Mouse (Mus musculus): ENCODE results near the gene Zbtb9.
"Not testable (repeated sequence)": the region's sequence is repeated elsewhere in the genome, so short reads cannot be mapped to it uniquely, and the experiment has no call there.

The Zbtb9 gene

GRCm38 (mm10) chr17:26972703-26973574 is at the start of gene Zbtb9:
Gene Zbtb9, plus strand, starts transcription at chr17:26973167.
- peak; percentile 94 for DNase-seq (ENCODE audit: low spot score)

- DNase-seq (ENCODE audit: low spot score) = not testable (repeated sequence)
These were observed 47.6 kb upstream of the Zbtb9 start for GRCm38 (mm10) chr17:26925414-26925813.

GRCm38 (mm10) chr17:26931795-26932194 is 41.2 kb upstream of the Zbtb9 start:
- not testable (repeated sequence) for DNase-seq (ENCODE audit: low spot score)

- DNase-seq (ENCODE audit: low spot score) = peak; percentile 92
These were observed 40.0 kb upstream of the Zbtb9 start, which contains the start of gene Phf1 for GRCm38 (mm10) chr17:26932839-26933398. Gene Phf1, plus strand, starts transcription at chr17:26933052.

GRCm38 (mm10) chr17:26933419-26933818 is 39.5 kb upstream of the Zbtb9 start:
- no peak for DNase-seq (ENCODE audit: low spot score)

- DNase-seq (ENCODE audit: low spot score) = no peak
These were observed 38.8 kb upstream of the Zbtb9 start for GRCm38 (mm10) chr17:26933885-26934827.

GRCm38 (mm10) chr17:26935027-26935426 is 37.9 kb upstream of the Zbtb9 start:
- DNase-seq (ENCODE audit: low spot score) = no peak

- no peak for DNase-seq (ENCODE audit: low spot score)
These were observed 36.5 kb upstream of the Zbtb9 start for GRCm38 (mm10) chr17:26936453-26936852.

GRCm38 (mm10) chr17:26936921-26937695 is 35.9 kb upstream of the Zbtb9 start:
- DNase-seq (ENCODE audit: low spot score) = no peak

GRCm38 (mm10) chr17:26937883-26938695 is 34.9 kb upstream of the Zbtb9 start:
- no peak for DNase-seq (ENCODE audit: low spot score)

GRCm38 (mm10) chr17:26938731-26939130 is 34.2 kb upstream of the Zbtb9 start:
- no peak for DNase-seq (ENCODE audit: low spot score)

- DNase-seq (ENCODE audit: low spot score) = peak; percentile 100
These were observed 33.6 kb upstream of the Zbtb9 start, which contains the start of gene Cuta for GRCm38 (mm10) chr17:26939178-26939972. Gene Cuta, minus strand, starts transcription at chr17:26939569.

- no peak for DNase-seq (ENCODE audit: low spot score)
These were observed 33.0 kb upstream of the Zbtb9 start for GRCm38 (mm10) chr17:26939973-26940300.

GRCm38 (mm10) chr17:26941031-26941789 is 31.8 kb upstream of the Zbtb9 start, which contains the start of gene Syngap1:
Gene Syngap1, plus strand, starts transcription at chr17:26941253.
- DNase-seq (ENCODE audit: low spot score) = no peak

GRCm38 (mm10) chr17:26941841-26942570 is 31.0 kb upstream of the Zbtb9 start:
- no peak for DNase-seq (ENCODE audit: low spot score)

GRCm38 (mm10) chr17:26945824-26946495 is 27.0 kb upstream of the Zbtb9 start:
- DNase-seq (ENCODE audit: low spot score) = no peak

- DNase-seq (ENCODE audit: low spot score) = peak; percentile 78
These were observed 26.4 kb upstream of the Zbtb9 start for GRCm38 (mm10) chr17:26946567-26946966.

All from ovary, adult 18-20 months (tissue).